Mouse (Mus musculus) neural tube, embryonic 14.5 days (tissue): ENCODE results near the gene Olfr685. TPM values are rescaled to one million over a fixed set of nuclear protein-coding genes. Genes with fewer than 3 reads are reported as not detected.

Source experiments
- ATAC-seq: fragments of 200-750 bp; cut with Nextera tagmentation; 2 replicates; pipeline ENCODE4 v1.8.0; 2017; ENCODE audit warnings: low read depth, mild to moderate bottlenecking, moderate TSS enrichment, moderate library complexity
- H3K27ac ChIP-seq: fragments of 300-500 bp; sonication (generic); 2 replicates; pipeline ENCODE4 v1.5.1; 2014; ENCODE audit warnings: low read depth, mild to moderate bottlenecking, control low read depth, low read length, moderate library complexity, mixed read lengths
- H3K27me3 ChIP-seq: fragments of 300-500 bp; sonication (generic); 2 replicates; pipeline ENCODE4 v1.6.1; 2014; ENCODE audit warnings: low read length; ENCODE audit not compliant: control insufficient read depth, insufficient read depth
- H3K36me3 ChIP-seq: fragments of 300-500 bp; sonication (generic); 2 replicates; pipeline ENCODE4 v1.6.1; 2014; ENCODE audit warnings: low read length, mixed read lengths; ENCODE audit not compliant: control insufficient read depth, insufficient read depth
- H3K4me1 ChIP-seq: fragments of 300-500 bp; sonication (generic); 2 replicates; pipeline ENCODE4 v1.6.1; 2014; ENCODE audit warnings: low read length; ENCODE audit not compliant: control insufficient read depth, insufficient read depth
- H3K4me2 ChIP-seq: fragments of 300-500 bp; sonication (generic); 2 replicates; pipeline ENCODE4 v1.6.1; 2014; ENCODE audit warnings: mild to moderate bottlenecking, low read depth, low read length, control low read depth
- H3K4me3 ChIP-seq: fragments of 300-500 bp; sonication (generic); 2 replicates; pipeline ENCODE4 v1.5.1; 2014; ENCODE audit warnings: low read depth, low read length, control low read depth, mixed read lengths
- H3K9ac ChIP-seq: fragments of 300-500 bp; sonication (generic); replicated peaks from 2 replicates; pipeline ENCODE4 v1.6.1; 2014; ENCODE audit warnings: low read depth, mild to moderate bottlenecking, control low read depth, low read length, mixed read lengths
- H3K9me3 ChIP-seq: fragments of 300-500 bp; sonication (generic); 2 replicates; pipeline ENCODE4 v1.6.1; 2016; ENCODE audit warnings: low read length; ENCODE audit not compliant: control insufficient read depth
- WGBS: fragments of 180-500 bp; shearing (Covaris S2); extraction: QIAGEN DNeasy Blood & Tissue Kit; methylation state at CpG from one replicate; pipeline ENCODE4 v1.1.7; 2014; 5-methylcytosine and 5-hydroxymethylcytosine counted together
- polyA plus RNA-seq: library from polyadenylated mRNA; unstranded; fragments of >200 nt; fragmentation: Nextera tagmentation; extraction: Ambion mirVana; gene quantifications from 2 replicates; pipeline ENCODE4 v1.2.1, GENCODE M21; 2014

Olfr685 gene
- polyA plus RNA-seq, 1 experiment from 2014 or later = not detected

DNA sequence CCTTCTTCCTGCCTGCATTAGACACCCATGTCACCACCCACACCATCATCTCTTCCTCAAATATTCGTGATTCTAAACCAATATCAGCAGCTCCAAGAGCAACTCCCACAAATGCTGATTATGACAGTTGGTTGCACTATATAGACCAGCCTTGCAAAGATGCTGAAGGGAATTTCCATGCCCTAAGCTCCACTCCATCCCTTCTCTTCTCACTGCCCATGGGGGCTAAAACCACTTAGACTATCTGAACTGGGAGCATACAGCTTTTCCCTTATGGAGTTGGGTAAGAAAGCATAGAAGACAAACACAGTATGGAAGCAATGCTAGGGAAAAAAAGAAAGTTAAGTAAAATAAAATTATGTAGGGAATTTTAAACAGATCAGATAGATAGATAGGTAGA lies 38.9 kb downstream of the Olfr685 start, which contains the start of gene Olfr683:
TSS of gene Olfr683 (minus strand) at position 101 of the 400 bp plus-strand sequence.
- H3K4me2 ChIP-seq = no peak within 1 kb of the TSS
- no peak within 1 kb of the TSS for H3K9ac ChIP-seq
- no peak for ATAC-seq
- no peaks in the 10 kb centered on the region for H3K27me3 ChIP-seq
- no peaks in the 10 kb centered on the region for H3K9me3 ChIP-seq
- no peaks in the 10 kb centered on the region for H3K4me1 ChIP-seq
- WGBS = 64% methylated on average over 1 of the region's 1 CpGs
- H3K27ac ChIP-seq = no peak within 1 kb of the TSS
- no peak within 1 kb of the TSS for H3K4me3 ChIP-seq
- no peaks in the 10 kb centered on the region for H3K36me3 ChIP-seq

DNA sequence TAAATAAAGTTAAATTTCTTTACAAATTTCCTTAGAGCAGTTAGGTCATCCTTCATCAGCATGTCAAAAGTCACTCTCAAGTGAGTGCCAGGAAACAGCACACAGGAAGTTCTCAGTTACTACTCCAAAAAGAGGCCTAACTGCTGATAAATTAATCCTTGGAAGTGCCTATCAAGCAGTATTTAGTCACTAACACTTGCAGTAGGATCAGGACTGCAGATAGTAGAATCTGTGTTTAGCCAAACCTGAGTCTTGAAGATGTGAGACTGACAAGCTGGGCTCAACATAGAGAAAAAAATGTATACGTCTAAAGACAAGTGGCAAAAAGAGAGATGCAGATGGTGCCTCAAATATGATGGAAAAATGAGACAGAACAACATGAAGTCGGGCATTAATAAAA lies 44.5 kb downstream of the Olfr685 start:
- ATAC-seq = no peak
- Histone ChIP-seq H3K4me3 (no peak overlapping the region), H3K9me3 (no peaks in the 10 kb centered on the region), H3K4me1 (no peaks in the 10 kb centered on the region), H3K36me3 (no peaks in the 10 kb centered on the region), H3K27ac (no peak overlapping the region), H3K4me2 (no peak overlapping the region), H3K27me3 (no peaks in the 10 kb centered on the region), H3K9ac (no peak overlapping the region)
- 81% methylated on average over 2 of the region's 2 CpGs for WGBS

Other genes with a start within 250 kb of the Olfr685 start
- not detected in 2 replicates for gene Olfr670, start 223.4 kb downstream of the Olfr685 start, polyA plus RNA-seq
- not detected in 2 replicates for gene Olfr671, start 206.9 kb downstream of the Olfr685 start, polyA plus RNA-seq
- not detected in 2 replicates for gene Olfr672, start 184.0 kb downstream of the Olfr685 start, polyA plus RNA-seq
- not detected in 2 replicates for gene Olfr675, start 157.6 kb downstream of the Olfr685 start, polyA plus RNA-seq
- not detected in 2 replicates for gene Olfr676, start 153.3 kb downstream of the Olfr685 start, polyA plus RNA-seq
- not detected in 2 replicates for gene Olfr677, start 134.6 kb downstream of the Olfr685 start, polyA plus RNA-seq
- not detected in 2 replicates for gene Olfr678, start 121.5 kb downstream of the Olfr685 start, polyA plus RNA-seq
- not detected in 2 replicates for gene Olfr679, start 104.8 kb downstream of the Olfr685 start, polyA plus RNA-seq
- gene Olfr680-ps1, start 93.2 kb downstream of the Olfr685 start, polyA plus RNA-seq = not detected in 2 replicates
- not detected in 2 replicates for gene Olfr681, start 69.2 kb downstream of the Olfr685 start, polyA plus RNA-seq
- not detected in 2 replicates for gene Olfr683, start 39.0 kb downstream of the Olfr685 start, polyA plus RNA-seq
- not detected in 2 replicates for gene Olfr684, start 22.4 kb downstream of the Olfr685 start, polyA plus RNA-seq
- not detected in 2 replicates for gene Olfr686, start 21.5 kb upstream of the Olfr685 start, polyA plus RNA-seq
- not detected in 2 replicates for gene Olfr688, start 102.1 kb upstream of the Olfr685 start, polyA plus RNA-seq
- gene Olfr689, start 125.2 kb upstream of the Olfr685 start, polyA plus RNA-seq = not detected in 2 replicates
- gene Olfr690, start 148.1 kb upstream of the Olfr685 start, polyA plus RNA-seq = not detected in 2 replicates
- 0.27 and 0.35 TPM in 2 replicates for gene Olfr691, start 156.3 kb upstream of the Olfr685 start, polyA plus RNA-seq
- gene Olfr692, start 182.2 kb upstream of the Olfr685 start, polyA plus RNA-seq = not detected in 2 replicates
- gene Gm5901, start 189.0 kb upstream of the Olfr685 start, polyA plus RNA-seq = not detected in 2 replicates
- 40.1 and 43.7 TPM in 2 replicates for gene Fam160a2, start 214.0 kb upstream of the Olfr685 start, polyA plus RNA-seq
- not detected in 2 replicates for gene Cnga4, start 218.6 kb upstream of the Olfr685 start, polyA plus RNA-seq
- 3.0 and 4.4 TPM in 2 replicates for gene Cckbr, start 239.7 kb upstream of the Olfr685 start, polyA plus RNA-seq